21 mouse cellular contexts compared by ENCODE assay signal in the genomic region with DNA sequence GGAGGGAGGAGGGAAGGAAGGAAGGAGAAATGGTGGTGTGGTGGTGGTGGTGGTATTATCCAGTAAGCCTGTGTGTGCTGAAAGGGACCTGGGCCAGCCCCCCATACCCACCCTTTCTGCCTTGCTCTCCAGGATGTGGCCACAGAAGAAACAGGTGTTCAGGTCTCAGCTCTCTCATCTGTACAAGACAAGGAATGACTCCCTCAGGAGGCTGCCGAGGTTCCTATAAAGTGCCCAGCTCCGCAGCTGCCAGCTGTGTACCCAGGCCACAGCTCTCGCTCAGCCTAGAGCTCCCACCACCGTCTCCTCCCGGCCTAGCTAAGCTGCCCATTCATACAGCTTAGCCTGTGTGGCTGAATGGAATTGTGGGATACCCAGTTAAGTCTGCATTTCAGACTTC. TPM values are rescaled to one million over a fixed set of nuclear protein-coding genes. Genes with fewer than 3 reads are reported as not detected.
DNase-seq lines count a peak whose midpoint lies in the region; ATAC-seq and TF ChIP-seq lines count a peak whose summit lies in the region.
"Had no signal": no experiment of that assay in that cellular context is flagged by ENCODE, and none has a peak within 500 bp of the region (broad histone marks: within the 10 kb centered on the region; RNA-seq: fewer than 3 reads in every experiment).

No protein-coding gene starts in this region.

- H3K4me3 ChIP-seq in heart, embryonic 16.5 days (ENCODE audit: low read length) = no peak overlapping the region
- no peak overlapping the region for H3K4me3 ChIP-seq in liver, postnatal 0 days (ENCODE audit: low read depth, low read length)
- no peak overlapping the region for H3K4me3 ChIP-seq in liver, embryonic 12.5 days
- H3K4me3 ChIP-seq in limb, embryonic 14.5 days (replicated peaks; ENCODE audit: low read length) = no peak overlapping the region
- H3K4me3 ChIP-seq: embryonic facial prominence, embryonic 12.5 days; forebrain, embryonic 15.5 days; heart, embryonic 10.5 days had no signal

- DNase-seq in heart, adult 11 months = no peak
- no peak for DNase-seq in liver, postnatal 0 days
- DNase-seq in limb, embryonic 14.5 days (ENCODE audit: low spot score) = no peak
- peak; percentile 46 for DNase-seq in thymus, postnatal 25 days
- no peak for DNase-seq in right cerebral cortex, adult 18-20 months
- DNase-seq in embryo, embryonic 11 days = no peak
- DNase-seq: adrenal gland, postnatal 10 days; B cell, adult 2 months; cerebellum, adult 11 months; cerebellum, adult 8-10 months; cerebellum, postnatal 14 days; gastrocnemius, postnatal 36 days; heart, adult 18-20 months; heart, postnatal 14 days had no signal

- H3K4me1 ChIP-seq in heart, embryonic 16.5 days (ENCODE audit: control insufficient read depth, insufficient read depth, low read length) = peaks cover 6% of the 10 kb centered on the region; the same call in 1 of the 2 replicates
- peaks cover 10% of the 10 kb centered on the region; the same call in 1 of the 2 replicates for H3K4me1 ChIP-seq in liver, postnatal 0 days (ENCODE audit: insufficient read depth)
- peaks cover 16% of the 10 kb centered on the region for H3K4me1 ChIP-seq in liver, embryonic 12.5 days
- peaks cover 13% of the 10 kb centered on the region; the same call in 1 of the 2 replicates for H3K4me1 ChIP-seq in limb, embryonic 14.5 days (ENCODE audit: control insufficient read depth, insufficient read depth, low read length)

- H3K9ac ChIP-seq in heart, embryonic 16.5 days (ENCODE audit: low read length) = no peak overlapping the region
- no peak overlapping the region for H3K9ac ChIP-seq in liver, postnatal 0 days (replicated peaks)
- H3K9ac ChIP-seq in liver, embryonic 12.5 days = no peak overlapping the region
- no peak overlapping the region for H3K9ac ChIP-seq in limb, embryonic 14.5 days (ENCODE audit: low read depth, low read length, severe bottlenecking)
- H3K9ac ChIP-seq: embryonic facial prominence, embryonic 12.5 days; forebrain, embryonic 15.5 days had no signal

- TF ChIP-seq POLR2A in limb, embryonic 14.5 days (IDR thresholded peaks at IDR 0.05; ENCODE audit: borderline replicate concordance, extremely low read depth, insufficient read depth, insufficient read length) = no peak

- 67% methylated on average over 5 of the region's 5 CpGs for WGBS in heart, embryonic 16.5 days
- WGBS in liver, postnatal 0 days (ENCODE audit: insufficient replicate concordance) = 72% methylated on average over 5 of the region's 5 CpGs
- 61% methylated on average over 5 of the region's 5 CpGs for WGBS in liver, embryonic 12.5 days (ENCODE audit: insufficient replicate concordance)
- 30% methylated on average over 5 of the region's 5 CpGs for WGBS in limb, embryonic 14.5 days

- peak; percentile 43; the same call in 1 of the 2 replicates for ATAC-seq in heart, embryonic 16.5 days (replicated peaks; ENCODE audit: extremely low read depth, insufficient read depth, low FRiP score)
- no peak for ATAC-seq in liver, postnatal 0 days
- ATAC-seq in liver, embryonic 12.5 days = no peak
- ATAC-seq in limb, embryonic 14.5 days (ENCODE audit: low FRiP score, low read depth) = no peak
- ATAC-seq: CD4-positive, CD25-positive, alpha-beta regulatory T cell, adult 4 months; forebrain, embryonic 15.5 days had no signal

- no peaks in the 10 kb centered on the region for H3K27me3 ChIP-seq in heart, embryonic 16.5 days (ENCODE audit: control insufficient read depth, insufficient read depth, low read length)
- no peaks in the 10 kb centered on the region for H3K27me3 ChIP-seq in liver, postnatal 0 days (ENCODE audit: insufficient read depth, low read length)
- H3K27me3 ChIP-seq in liver, embryonic 12.5 days (replicated peaks) = peaks cover 24% of the 10 kb centered on the region
- no peaks in the 10 kb centered on the region for H3K27me3 ChIP-seq in limb, embryonic 14.5 days (ENCODE audit: control insufficient read depth, insufficient read depth, low read length)
- H3K27me3 ChIP-seq: embryonic facial prominence, embryonic 12.5 days; forebrain, embryonic 15.5 days had no signal

- no peak for TF ChIP-seq EP300 in liver, postnatal 0 days (IDR thresholded peaks at IDR 0.05; ENCODE audit: low read depth)

- H3K4me2 ChIP-seq in heart, embryonic 16.5 days (ENCODE audit: low read depth, low read length) = no peak overlapping the region
- H3K4me2 ChIP-seq in liver, postnatal 0 days (ENCODE audit: low read depth, low read length) = no peak overlapping the region
- H3K4me2 ChIP-seq in liver, embryonic 12.5 days = no peak overlapping the region
- H3K4me2 ChIP-seq in limb, embryonic 14.5 days (replicated peaks; ENCODE audit: low read depth, low read length, severe bottlenecking) = no peak overlapping the region
- H3K4me2 ChIP-seq: embryonic facial prominence, embryonic 12.5 days; forebrain, embryonic 15.5 days had no signal

- no peaks in the 10 kb centered on the region for H3K9me3 ChIP-seq in heart, embryonic 16.5 days (replicated peaks; ENCODE audit: control insufficient read depth, low read length)
- no peaks in the 10 kb centered on the region for H3K9me3 ChIP-seq in liver, postnatal 0 days (ENCODE audit: low read length)
- H3K9me3 ChIP-seq in liver, embryonic 12.5 days (replicated peaks) = no peaks in the 10 kb centered on the region
- H3K9me3 ChIP-seq in limb, embryonic 14.5 days (ENCODE audit: control insufficient read depth, low read length) = no peaks in the 10 kb centered on the region
- H3K9me3 ChIP-seq: embryonic facial prominence, embryonic 12.5 days; forebrain, embryonic 15.5 days; G1E; heart, embryonic 10.5 days had no signal

- no peak for TF ChIP-seq CTCF in liver, postnatal 0 days (IDR thresholded peaks at IDR 0.05; ENCODE audit: low read depth)

- H3K36me3 ChIP-seq in heart, embryonic 16.5 days (ENCODE audit: control insufficient read depth, insufficient read depth) = no peaks in the 10 kb centered on the region
- H3K36me3 ChIP-seq in liver, postnatal 0 days (replicated peaks; ENCODE audit: insufficient read depth, low read length) = no peaks in the 10 kb centered on the region
- no peaks in the 10 kb centered on the region for H3K36me3 ChIP-seq in liver, embryonic 12.5 days
- H3K36me3 ChIP-seq in limb, embryonic 14.5 days (ENCODE audit: control insufficient read depth, insufficient read depth, low read length) = no peaks in the 10 kb centered on the region
- H3K36me3 ChIP-seq: embryonic facial prominence, embryonic 12.5 days; forebrain, embryonic 15.5 days; G1E; heart, embryonic 10.5 days had no signal

- no peak overlapping the region for H3K27ac ChIP-seq in heart, embryonic 16.5 days (ENCODE audit: low read length)
- H3K27ac ChIP-seq in liver, postnatal 0 days (ENCODE audit: low read depth) = peak overlapping the region; percentile 93
- H3K27ac ChIP-seq in liver, embryonic 12.5 days = no peak overlapping the region
- H3K27ac ChIP-seq in limb, embryonic 14.5 days (replicated peaks; ENCODE audit: low read depth, low read length) = 0 out of 2 replicates have a peak overlapping the region, but pooled peaks have one; percentile 4
- H3K27ac ChIP-seq: embryonic facial prominence, embryonic 12.5 days; forebrain, embryonic 15.5 days; heart, embryonic 10.5 days had no signal

RNA-seq across cellular contexts. Expression of a gene that starts 11.4 kb away (rescaled TPM):
- 34.4 and 45.5 TPM in 2 replicates for polyA plus RNA-seq in heart, embryonic 16.5 days (2015; fragmentation: Nextera tagmentation; extraction: Ambion mirVana)
- polyA plus RNA-seq in liver, postnatal 0 days (2015; fragmentation: Nextera tagmentation; extraction: Ambion mirVana) = 22.1 and 27.8 TPM in 2 replicates
- 5.2 and 5.3 TPM in 2 replicates for polyA plus RNA-seq in liver, embryonic 12.5 days (2016; fragmentation: Nextera tagmentation; extraction: Ambion mirVana)
- 51.7 and 52.2 TPM in 2 replicates for polyA plus RNA-seq in limb, embryonic 14.5 days (2012; rRNA removed)
- 42.2 and 48.1 TPM in 2 replicates for polyA plus RNA-seq in limb, embryonic 14.5 days (2014; fragmentation: Nextera tagmentation; extraction: Ambion mirVana)
- polyA plus RNA-seq: CD4-positive, CD25-positive, alpha-beta regulatory T cell, adult 4 months; G1E had no signal

RNA-seq across cellular contexts. Expression of a gene that starts 21.9 kb away (rescaled TPM):
- 44.8 and 51.1 TPM in 2 replicates for polyA plus RNA-seq in heart, embryonic 16.5 days (2015; fragmentation: Nextera tagmentation; extraction: Ambion mirVana)
- polyA plus RNA-seq in liver, postnatal 0 days (2015; fragmentation: Nextera tagmentation; extraction: Ambion mirVana) = 18.3 and 19.6 TPM in 2 replicates
- polyA plus RNA-seq in liver, embryonic 12.5 days (2016; fragmentation: Nextera tagmentation; extraction: Ambion mirVana) = 19.3 and 21.6 TPM in 2 replicates
- 150 and 198 TPM in 2 replicates for polyA plus RNA-seq in limb, embryonic 14.5 days (2012; rRNA removed)
- polyA plus RNA-seq in limb, embryonic 14.5 days (2014; fragmentation: Nextera tagmentation; extraction: Ambion mirVana) = 90.8 and 95.6 TPM in 2 replicates
- polyA plus RNA-seq: G1E had no signal

RNA-seq across cellular contexts. Expression of a gene that starts 30.5 kb away (rescaled TPM):
- 0.89 and 1.1 TPM in 2 replicates for polyA plus RNA-seq in heart, embryonic 16.5 days (2015; fragmentation: Nextera tagmentation; extraction: Ambion mirVana)
- polyA plus RNA-seq in liver, postnatal 0 days (2015; fragmentation: Nextera tagmentation; extraction: Ambion mirVana) = not detected in 2 replicates
- 0.65 and 1.0 TPM in 2 replicates for polyA plus RNA-seq in liver, embryonic 12.5 days (2016; fragmentation: Nextera tagmentation; extraction: Ambion mirVana)
- 38.1 and 48.5 TPM in 2 replicates for polyA plus RNA-seq in limb, embryonic 14.5 days (2012; rRNA removed)
- polyA plus RNA-seq in limb, embryonic 14.5 days (2014; fragmentation: Nextera tagmentation; extraction: Ambion mirVana) = 32.1 and 34.4 TPM in 2 replicates
- polyA plus RNA-seq: CD4-positive, CD25-positive, alpha-beta regulatory T cell, adult 4 months; G1E had no signal

RNA-seq across cellular contexts. Expression of a gene that starts 33.1 kb away (rescaled TPM):
- polyA plus RNA-seq in heart, embryonic 16.5 days (2015; fragmentation: Nextera tagmentation; extraction: Ambion mirVana) = 65.3 and 79.6 TPM in 2 replicates
- 63.2 and 73.2 TPM in 2 replicates for polyA plus RNA-seq in liver, postnatal 0 days (2015; fragmentation: Nextera tagmentation; extraction: Ambion mirVana)
- polyA plus RNA-seq in liver, embryonic 12.5 days (2016; fragmentation: Nextera tagmentation; extraction: Ambion mirVana) = 72.3 and 73.6 TPM in 2 replicates
- polyA plus RNA-seq in limb, embryonic 14.5 days (2012; rRNA removed) = 313 and 432 TPM in 2 replicates
- polyA plus RNA-seq in limb, embryonic 14.5 days (2014; fragmentation: Nextera tagmentation; extraction: Ambion mirVana) = 165 and 173 TPM in 2 replicates

RNA-seq across cellular contexts. Expression of a gene that starts 45.5 kb away (rescaled TPM):
- 5.2 and 7.3 TPM in 2 replicates for polyA plus RNA-seq in heart, embryonic 16.5 days (2015; fragmentation: Nextera tagmentation; extraction: Ambion mirVana)
- 0.36 and 0.56 TPM in 2 replicates for polyA plus RNA-seq in liver, postnatal 0 days (2015; fragmentation: Nextera tagmentation; extraction: Ambion mirVana)
- 2.1 and 2.3 TPM in 2 replicates for polyA plus RNA-seq in liver, embryonic 12.5 days (2016; fragmentation: Nextera tagmentation; extraction: Ambion mirVana)
- 56.5 and 67.1 TPM in 2 replicates for polyA plus RNA-seq in limb, embryonic 14.5 days (2012; rRNA removed)
- 32.0 and 34.2 TPM in 2 replicates for polyA plus RNA-seq in limb, embryonic 14.5 days (2014; fragmentation: Nextera tagmentation; extraction: Ambion mirVana)
- polyA plus RNA-seq: CD4-positive, CD25-positive, alpha-beta regulatory T cell, adult 4 months; G1E had no signal

Comparison
In these comparisons a context has a peak if more than half of its experiments do, and no peak if none do; other contexts are left out.
1. H3K27ac ChIP-seq: peak in liver, postnatal 0 days (single experiment) and limb, embryonic 14.5 days (single experiment); none in heart, embryonic 16.5 days (single experiment) and liver, embryonic 12.5 days (single experiment).
2. RNA of a gene that starts 30.5 kb away (polyA plus RNA-seq): 32.1 to 48.5 TPM in limb, embryonic 14.5 days; 0.65 to 1.0 TPM in liver, embryonic 12.5 days, 0.89 to 1.1 TPM in heart, embryonic 16.5 days and not detected in liver, postnatal 0 days; every median in the first group is over 10 times any median in the second.